11 mouse cellular contexts compared by ENCODE assay signal in genomic region chr11:109671136-109672020, GRCm38 (mm10). TPM values are rescaled to one million over a fixed set of nuclear protein-coding genes. Genes with fewer than 3 reads are reported as not detected.
DNase-seq lines count a peak whose midpoint lies in the region; ATAC-seq and TF ChIP-seq lines count a peak whose summit lies in the region.
"Had no signal": no experiment of that assay in that cellular context is flagged by ENCODE, and none has a peak within 500 bp of the region (broad histone marks: within the 10 kb centered on the region; RNA-seq: fewer than 3 reads in every experiment).

No protein-coding gene starts in this region.

- 69% methylated on average over 6 of the region's 6 CpGs for WGBS in kidney, postnatal 0 days
- WGBS in kidney, embryonic 14.5 days: 74% methylated on average over 6 of the region's 6 CpGs
- 70% methylated on average over 6 of the region's 6 CpGs for WGBS in hindbrain, postnatal 0 days

- no peaks in the 10 kb centered on the region for H3K9me3 ChIP-seq in kidney, postnatal 0 days (replicated peaks; ENCODE audit: low read length)
- no peaks in the 10 kb centered on the region for H3K9me3 ChIP-seq in kidney, embryonic 14.5 days (ENCODE audit: control insufficient read depth, low read length)
- no peaks in the 10 kb centered on the region for H3K9me3 ChIP-seq in hindbrain, postnatal 0 days (ENCODE audit: low read length)
- H3K9me3 ChIP-seq: forebrain, embryonic 12.5 days; intestine, embryonic 15.5 days; midbrain, embryonic 10.5 days had no signal

- H3K4me1 ChIP-seq in kidney, postnatal 0 days (replicated peaks; ENCODE audit: insufficient read depth, low read length): no peaks in the 10 kb centered on the region
- no peaks in the 10 kb centered on the region for H3K4me1 ChIP-seq in kidney, embryonic 14.5 days (ENCODE audit: control insufficient read depth, insufficient read depth, low read length)
- H3K4me1 ChIP-seq in hindbrain, postnatal 0 days (ENCODE audit: insufficient read depth, low read length): no peaks in the 10 kb centered on the region
- H3K4me1 ChIP-seq: forebrain, embryonic 12.5 days; intestine, embryonic 15.5 days had no signal

- TF ChIP-seq CTCF in kidney, postnatal 0 days (IDR thresholded peaks at IDR 0.05; ENCODE audit: low read depth): no peak
- TF ChIP-seq CTCF in hindbrain, postnatal 0 days (IDR thresholded peaks at IDR 0.05; ENCODE audit: low read depth): no peak

- H3K4me3 ChIP-seq in kidney, postnatal 0 days (replicated peaks; ENCODE audit: low read depth, low read length): no peak overlapping the region
- no peak overlapping the region for H3K4me3 ChIP-seq in kidney, embryonic 14.5 days (ENCODE audit: low read length)
- no peak overlapping the region for H3K4me3 ChIP-seq in hindbrain, postnatal 0 days (ENCODE audit: low read length)
- H3K4me3 ChIP-seq: forebrain, embryonic 12.5 days; intestine, embryonic 15.5 days; midbrain, embryonic 10.5 days had no signal

- peak; percentile 67 for DNase-seq in kidney, postnatal 0 days (ENCODE audit: low spot score)
- peak; percentile 41 for DNase-seq in 416B (ENCODE audit: low read depth)
- DNase-seq in induced T-regulatory cell, adult 2 months (ENCODE audit: low read depth): peak; percentile 92
- DNase-seq in hindbrain, postnatal 0 days (ENCODE audit: low spot score): no peak
- no peak for DNase-seq in cerebellum, adult 8-10 months
- DNase-seq: left cerebral cortex, postnatal 4 days had no signal

- no peak for ATAC-seq in kidney, postnatal 0 days (replicated peaks; ENCODE audit: low FRiP score, low read depth)
- no peak for ATAC-seq in kidney, embryonic 14.5 days (ENCODE audit: low FRiP score, low TSS enrichment)
- ATAC-seq in CD4-positive, CD25-positive, alpha-beta regulatory T cell, adult 4 months: peak; percentile 64
- no peak for ATAC-seq in hindbrain, postnatal 0 days

- H3K4me2 ChIP-seq in kidney, postnatal 0 days (ENCODE audit: low read length): no peak overlapping the region
- no peak overlapping the region for H3K4me2 ChIP-seq in kidney, embryonic 14.5 days (replicated peaks; ENCODE audit: low read depth, low read length)
- H3K4me2 ChIP-seq in hindbrain, postnatal 0 days (ENCODE audit: low read depth, low read length): no peak overlapping the region
- H3K4me2 ChIP-seq: forebrain, embryonic 12.5 days; intestine, embryonic 15.5 days had no signal

- no peak overlapping the region for H3K9ac ChIP-seq in kidney, postnatal 0 days (ENCODE audit: low read depth, low read length)
- H3K9ac ChIP-seq in kidney, embryonic 14.5 days (ENCODE audit: low read depth, low read length): no peak overlapping the region
- no peak overlapping the region for H3K9ac ChIP-seq in hindbrain, postnatal 0 days (replicated peaks; ENCODE audit: low read length)
- H3K9ac ChIP-seq: forebrain, embryonic 12.5 days; intestine, embryonic 15.5 days had no signal

- H3K27me3 ChIP-seq in kidney, postnatal 0 days (ENCODE audit: insufficient read depth, low read length): no peaks in the 10 kb centered on the region
- H3K27me3 ChIP-seq in kidney, embryonic 14.5 days (ENCODE audit: control insufficient read depth, insufficient read depth, low read length): no peaks in the 10 kb centered on the region
- H3K27me3 ChIP-seq in hindbrain, postnatal 0 days (ENCODE audit: insufficient read depth, low read length): no peaks in the 10 kb centered on the region
- H3K27me3 ChIP-seq: forebrain, embryonic 12.5 days; intestine, embryonic 15.5 days had no signal

- H3K36me3 ChIP-seq in kidney, postnatal 0 days (ENCODE audit: insufficient read depth, low read length): peaks cover 21% of the 10 kb centered on the region
- peaks cover 39% of the 10 kb centered on the region for H3K36me3 ChIP-seq in kidney, embryonic 14.5 days (ENCODE audit: control insufficient read depth, insufficient read depth, low read length)
- peaks cover 20% of the 10 kb centered on the region for H3K36me3 ChIP-seq in hindbrain, postnatal 0 days (ENCODE audit: insufficient read depth, low read length)

- H3K27ac ChIP-seq in kidney, postnatal 0 days: peak overlapping the region; percentile 75
- H3K27ac ChIP-seq in kidney, embryonic 14.5 days (ENCODE audit: low read depth, low read length): no peak overlapping the region; the same call in 1 of the 2 replicates
- no peak overlapping the region; the same call in 1 of the 2 replicates for H3K27ac ChIP-seq in hindbrain, postnatal 0 days
- H3K27ac ChIP-seq: forebrain, embryonic 12.5 days; intestine, embryonic 15.5 days; midbrain, embryonic 10.5 days had no signal

RNA-seq across cellular contexts. Expression of gene Prkar1a, which starts 22.2 kb away (rescaled TPM):
- 340 and 372 TPM in 2 replicates for polyA plus RNA-seq in kidney, postnatal 0 days (2015; fragmentation: Nextera tagmentation; extraction: Ambion mirVana)
- 273 and 367 TPM in 2 replicates for polyA plus RNA-seq in kidney, embryonic 14.5 days (2014; fragmentation: Nextera tagmentation; extraction: Ambion mirVana)
- polyA plus RNA-seq in CD4-positive, CD25-positive, alpha-beta regulatory T cell, adult 4 months (2017; shearing (Covaris generic)): 100 to 1,000 TPM; 416 to 490 TPM
- total RNA-seq in hindbrain, postnatal 0 days (2014; rRNA removed): 190 and 198 TPM in 2 replicates
- 425 and 435 TPM in 2 replicates for polyA plus RNA-seq in hindbrain, postnatal 0 days (2015; fragmentation: Nextera tagmentation; extraction: Ambion mirVana)

RNA-seq across cellular contexts. Expression of gene Fam20a, which starts 50.7 kb away (rescaled TPM):
- polyA plus RNA-seq in kidney, postnatal 0 days (2015; fragmentation: Nextera tagmentation; extraction: Ambion mirVana): 4.9 and 5.8 TPM in 2 replicates
- 1.5 and 1.9 TPM in 2 replicates for polyA plus RNA-seq in kidney, embryonic 14.5 days (2014; fragmentation: Nextera tagmentation; extraction: Ambion mirVana)
- polyA plus RNA-seq in CD4-positive, CD25-positive, alpha-beta regulatory T cell, adult 4 months (2017; shearing (Covaris generic)): 1 to 10 TPM in 1 of 2 experiments, under 1 TPM in 1; 0.91 to 1.7 TPM
- total RNA-seq in hindbrain, postnatal 0 days (2014; rRNA removed): 9.1 and 10.1 TPM in 2 replicates
- polyA plus RNA-seq in hindbrain, postnatal 0 days (2015; fragmentation: Nextera tagmentation; extraction: Ambion mirVana): 9.3 and 9.4 TPM in 2 replicates

RNA-seq across cellular contexts. Expression of gene Wipi1, which starts 59.6 kb away (rescaled TPM):
- polyA plus RNA-seq in kidney, postnatal 0 days (2015; fragmentation: Nextera tagmentation; extraction: Ambion mirVana): 42.0 and 42.6 TPM in 2 replicates
- 15.0 and 19.6 TPM in 2 replicates for polyA plus RNA-seq in kidney, embryonic 14.5 days (2014; fragmentation: Nextera tagmentation; extraction: Ambion mirVana)
- not detected for polyA plus RNA-seq in CD4-positive, CD25-positive, alpha-beta regulatory T cell, adult 4 months (2017; shearing (Covaris generic))
- total RNA-seq in hindbrain, postnatal 0 days (2014; rRNA removed): 14.6 and 23.3 TPM in 2 replicates
- polyA plus RNA-seq in hindbrain, postnatal 0 days (2015; fragmentation: Nextera tagmentation; extraction: Ambion mirVana): 21.0 and 23.5 TPM in 2 replicates

Comparison
In these comparisons a context has a peak if more than half of its experiments do, and no peak if none do; other contexts are left out.
1. DNase-seq: peak in kidney, postnatal 0 days (single experiment), 416B (single experiment) and induced T-regulatory cell, adult 2 months (single experiment); none in hindbrain, postnatal 0 days (single experiment) and cerebellum, adult 8-10 months (single experiment).
2. RNA of gene Wipi1, which starts 59.6 kb away (polyA plus RNA-seq): 42.0 to 42.6 TPM in kidney, postnatal 0 days, 21.0 to 23.5 TPM in hindbrain, postnatal 0 days and 15.0 to 19.6 TPM in kidney, embryonic 14.5 days; not detected in CD4-positive, CD25-positive, alpha-beta regulatory T cell, adult 4 months; every median in the first group is over 10 times any median in the second.